Mouse (Mus musculus): ENCODE data around the gene Sele.
"Not testable (repeated sequence)": the region's sequence is repeated elsewhere in the genome, so short reads cannot be mapped to it uniquely, and the experiment has no call there.

- not testable (repeated sequence) for TF ChIP-seq CTCF (IDR thresholded peaks at IDR 0.05; ENCODE audit: control insufficient read depth, insufficient read depth, insufficient replicate concordance, low read depth, low read length); POLR2A (IDR thresholded peaks at IDR 0.05; ENCODE audit: control insufficient read depth, low read depth, low read length)
Observed at GRCm38 (mm10) chr1:164020746-164021145, 27.3 kb upstream of the Sele start.

Data from testis, adult 2 months (tissue).